Mouse (Mus musculus): ENCODE measurements around the gene Gstt1.

- TF ChIP-seq CTCF (IDR thresholded peaks at IDR 0.05; ENCODE audit: borderline replicate concordance, insufficient read depth, low read length) = no peak
- no peak for TF ChIP-seq POLR2A (IDR thresholded peaks at IDR 0.05; ENCODE audit: low read depth, low read length)
Observed at GRCm38 (mm10) chr10:75845306-75845930, 47.0 kb upstream of the Gstt1 start.

All from embryonic fibroblast, embryonic 13.5 days (primary cell).